Mouse (Mus musculus): ENCODE data around the gene Olfr1135.

Gene Olfr1135

DNA sequence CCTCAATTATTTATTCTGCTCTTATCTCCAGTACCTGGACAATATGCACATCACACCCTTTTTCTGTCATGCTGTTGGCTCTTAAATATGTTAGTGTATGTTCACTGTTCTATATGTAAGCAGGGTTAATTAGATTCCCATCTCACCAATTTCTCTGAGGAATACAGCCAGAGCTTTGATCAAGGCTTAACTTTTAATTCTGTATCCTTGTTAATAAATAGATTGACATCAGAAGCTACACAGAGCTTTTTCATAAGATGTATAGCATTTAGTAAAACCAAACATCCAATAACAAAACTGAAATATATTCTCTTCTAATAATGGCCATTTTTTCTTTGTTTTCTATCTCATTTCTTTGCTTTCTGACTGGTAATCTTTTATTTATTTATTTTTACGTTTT lies at the start of gene Olfr1135:
Gene Olfr1135, minus strand, starts transcription at position 101 of the 400 bp plus-strand sequence.
- DNase-seq (ENCODE audit: low spot score in 2 of 2) = no peak

DNA sequence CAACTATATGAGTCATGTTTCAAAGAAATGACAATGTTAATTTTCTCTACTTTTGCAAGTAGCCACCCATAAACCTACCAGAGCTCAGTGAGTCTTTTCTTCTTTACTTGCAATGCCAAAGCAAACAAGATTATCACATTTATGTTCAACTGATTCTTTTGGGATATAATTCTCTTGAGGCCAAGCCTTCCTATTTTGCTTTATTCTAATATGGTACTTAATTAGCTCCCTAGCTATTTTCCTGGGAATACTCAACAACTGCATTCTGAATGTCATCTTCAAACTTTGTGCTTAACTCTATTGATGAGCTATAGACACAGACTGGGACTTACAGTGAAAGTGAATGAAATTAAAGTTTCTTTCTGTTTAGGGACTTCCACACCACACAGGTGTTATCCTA lies 39.6 kb upstream of the Olfr1135 start, which contains the start of gene Olfr1137:
Gene Olfr1137, minus strand, starts transcription at position 101 of the 400 bp plus-strand sequence.
- no peak for DNase-seq (ENCODE audit: low spot score in 2 of 2)

DNA sequence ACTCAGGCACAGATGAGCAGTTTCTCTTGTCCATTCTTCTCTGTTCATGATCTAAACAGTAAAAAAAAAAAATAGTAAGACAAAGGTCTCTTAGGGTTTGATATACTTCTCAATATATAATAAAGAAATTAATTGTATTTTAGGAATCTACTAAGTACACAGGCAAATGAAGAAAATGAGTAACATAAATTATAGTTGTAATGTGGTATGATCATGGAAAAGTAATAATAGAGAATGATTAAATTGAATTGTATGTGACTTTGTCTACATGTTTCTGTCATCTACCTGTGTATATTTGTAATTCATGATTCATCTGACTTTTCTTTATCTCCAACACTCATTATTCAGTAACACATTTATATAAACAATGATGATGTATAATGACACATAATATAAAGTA lies 20.4 kb upstream of the Olfr1135 start, which contains the start of gene Olfr1136:
Gene Olfr1136, minus strand, starts transcription at position 101 of the 400 bp plus-strand sequence.
- DNase-seq (ENCODE audit: low spot score in 2 of 2) = no peak

DNA sequence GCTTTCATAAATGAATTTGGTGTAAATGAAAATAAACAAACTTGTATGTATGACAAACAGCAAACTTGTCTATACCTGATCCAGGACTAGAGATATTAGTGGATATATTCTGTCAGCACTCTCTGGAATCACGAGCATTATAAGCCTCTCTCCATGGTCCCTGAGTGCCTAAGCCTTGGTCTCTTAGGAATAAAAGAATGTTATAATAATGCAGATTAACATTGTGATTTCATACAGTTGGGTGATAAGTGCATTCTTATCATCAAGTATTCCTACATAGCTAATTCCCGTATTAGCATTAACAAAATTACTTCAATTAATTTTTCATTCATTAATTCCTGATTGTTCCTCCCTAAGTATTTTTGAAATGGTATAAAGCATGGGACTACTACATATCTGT lies 15.1 kb downstream of the Olfr1135 start, which contains the start of gene Olfr1134:
Gene Olfr1134, minus strand, starts transcription at position 101 of the 400 bp plus-strand sequence.
- no peak for DNase-seq (ENCODE audit: low spot score in 2 of 2)

DNA sequence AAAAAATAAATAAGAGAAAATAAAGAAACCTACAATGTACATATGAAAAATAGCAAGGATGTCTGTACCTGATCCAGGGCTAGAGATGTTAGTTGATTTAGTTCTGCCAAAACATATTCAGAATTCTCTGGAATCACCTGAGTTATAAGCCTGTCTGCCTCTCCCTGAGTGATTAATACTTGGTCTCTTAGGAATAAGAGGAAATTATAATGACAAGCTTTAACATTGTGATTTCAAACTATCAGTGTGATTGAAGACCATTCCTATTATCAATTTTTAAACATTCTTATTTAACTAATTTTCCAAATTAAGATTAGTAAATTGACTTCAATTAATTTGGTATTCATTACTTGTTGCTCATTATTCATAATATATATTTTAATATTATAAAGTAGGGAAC lies 26.2 kb downstream of the Olfr1135 start, which contains the start of gene Olfr1133:
Gene Olfr1133, minus strand, starts transcription at position 101 of the 400 bp plus-strand sequence.
- no peak for DNase-seq (ENCODE audit: low spot score in 2 of 2)

DNA sequence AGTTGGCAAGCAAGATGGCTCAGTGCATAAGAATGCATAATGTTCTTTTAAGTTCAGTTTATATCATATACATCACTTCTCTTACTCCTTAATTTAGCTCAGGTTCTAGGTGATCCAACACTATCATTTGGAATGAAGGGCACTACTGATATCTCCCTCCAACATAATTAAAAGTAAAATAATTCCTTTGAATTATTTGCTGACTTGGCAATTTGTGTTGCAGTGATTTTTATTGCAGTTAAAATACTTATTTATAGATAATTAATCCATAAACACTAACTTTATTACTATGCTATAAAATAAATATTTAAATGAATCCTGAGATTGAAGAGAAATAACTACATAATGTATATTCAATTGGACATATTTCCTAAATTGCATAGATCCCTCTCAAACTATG lies 31.0 kb downstream of the Olfr1135 start:
- no peak for DNase-seq (ENCODE audit: low spot score in 2 of 2)

DNA sequence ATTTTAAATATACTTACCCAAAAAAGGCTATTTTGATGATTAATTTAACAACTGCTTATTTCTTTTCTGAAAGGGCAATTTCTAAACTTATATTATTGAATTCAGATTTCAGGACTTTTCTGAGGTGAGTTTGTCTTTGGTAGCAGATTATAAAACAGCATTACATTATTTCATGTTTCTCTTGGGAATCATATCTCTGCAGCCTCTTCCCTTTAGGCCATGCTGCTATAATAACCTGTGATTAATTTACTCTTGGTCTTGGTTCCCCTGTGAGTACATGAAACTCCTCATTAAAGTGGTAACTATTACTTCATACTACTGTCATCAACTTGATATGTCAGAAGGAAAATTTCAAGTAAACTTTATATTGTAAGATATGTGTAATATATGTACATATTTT lies 36.0 kb downstream of the Olfr1135 start, which contains the start of gene Olfr1132:
Gene Olfr1132, minus strand, starts transcription at position 101 of the 400 bp plus-strand sequence.
- DNase-seq (ENCODE audit: low spot score in 2 of 2) = no peak

DNA sequence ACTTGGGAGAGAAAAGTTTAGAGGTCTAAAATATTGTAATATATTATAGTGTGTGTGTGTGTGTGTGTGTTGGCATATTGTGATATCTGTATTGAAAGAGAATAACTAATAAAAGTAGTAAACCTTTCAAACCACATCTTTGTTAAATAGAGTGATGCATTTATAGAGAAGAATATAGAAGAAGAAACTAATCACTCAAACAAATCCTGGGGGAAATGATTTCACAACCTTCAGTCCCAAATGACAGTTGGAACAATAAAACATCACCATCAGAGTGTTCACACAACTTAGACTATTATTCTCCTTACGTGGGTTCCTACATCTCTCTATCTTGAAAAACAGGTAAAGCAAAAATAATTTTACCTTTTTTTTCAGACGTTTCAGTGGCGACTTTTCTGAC lies 46.7 kb downstream of the Olfr1135 start, which contains the start of gene Olfr1131:
Gene Olfr1131, plus strand, starts transcription at position 301 of the 400 bp plus-strand sequence.
- DNase-seq (ENCODE audit: low spot score in 2 of 2) = no peak

Data from thymus, postnatal 10 days (tissue).